Mouse (Mus musculus) liver, adult 2 months (tissue): ENCODE measurements around the gene Chit1. TPM values are rescaled to one million over a fixed set of nuclear protein-coding genes. Genes with fewer than 3 reads are reported as not detected.

Experiments used
- DNase-seq: peaks from one replicate; pipeline ENCODE4 v3.0.0-alpha.2; 2011; ENCODE audit warnings: low read depth, low spot score; ENCODE audit errors: extremely low read depth
- H3K27ac ChIP-seq: fragments of 200-500 bp; replicated peaks from 2 replicates; pipeline ENCODE4 v1.5.1; 2012; ENCODE audit warnings: low read depth, mild to moderate bottlenecking, control low read depth, inconsistent platforms, low read length; ENCODE audit not compliant: insufficient read depth
- H3K27me3 ChIP-seq: fragments of 200-500 bp; 2 replicates; pipeline ENCODE4 v1.6.1; 2012; ENCODE audit warnings: mild to moderate bottlenecking, moderate library complexity, low read length, inconsistent platforms; ENCODE audit not compliant: control insufficient read depth, insufficient read depth
- H3K36me3 ChIP-seq: fragments of 200-500 bp; 2 replicates; pipeline ENCODE4 v1.6.1; 2012; ENCODE audit warnings: low read length, inconsistent platforms; ENCODE audit not compliant: control insufficient read depth, insufficient read depth
- H3K4me1 ChIP-seq: fragments of 200-500 bp; 2 replicates; pipeline ENCODE4 v1.6.1; 2011; ENCODE audit warnings: low read length; ENCODE audit not compliant: control insufficient read depth, insufficient read depth
- H3K4me3 ChIP-seq: fragments of 200-500 bp; 2 replicates; pipeline ENCODE4 v1.5.1; 2011; ENCODE audit warnings: low read depth, mild to moderate bottlenecking, control low read depth, low read length, moderate library complexity; ENCODE audit not compliant: insufficient read depth
- H3K79me2 ChIP-seq: fragments of 200-500 bp; 2 replicates; pipeline ENCODE4 v1.6.1; 2012; ENCODE audit warnings: inconsistent platforms, mild to moderate bottlenecking, low read length, moderate library complexity; ENCODE audit not compliant: control insufficient read depth, insufficient read depth
- H3K9ac ChIP-seq: fragments of 200-500 bp; 2 replicates; pipeline ENCODE4 v1.6.1; 2012; ENCODE audit warnings: low read depth, mild to moderate bottlenecking, control low read depth, inconsistent platforms, low read length
- CTCF ChIP-seq: fragments of 200-500 bp; IDR thresholded peaks from 2 replicates; pipeline ENCODE4 v1.5.1; 2011; ENCODE audit warnings: low read depth, low read length, control low read depth
- POLR2A ChIP-seq: fragments of 200-500 bp; IDR thresholded peaks from 2 replicates; pipeline ENCODE4 v1.6.1; 2011; ENCODE audit warnings: low read length, control low read depth; ENCODE audit not compliant: insufficient read depth; ENCODE audit errors: extremely low read depth
- WGBS: fragments of 180-500 bp; shearing (Covaris S2); methylation state at CpG from one replicate; pipeline ENCODE4 v1.1.7; 2018; 5-methylcytosine and 5-hydroxymethylcytosine counted together
- polyA plus RNA-seq: library from polyadenylated mRNA; depleted of rRNA; stranded (reverse); fragments of >200 nt; gene quantifications from 2 replicates; pipeline ENCODE4 v1.2.3, GENCODE M21; 2012; rRNA removed
- total RNA-seq: library from RNA; depleted of rRNA; stranded (reverse); fragments of >200 nt; gene quantifications from 2 replicates; pipeline ENCODE4 v1.2.3, GENCODE M21; 2014; rRNA removed

Chit1 gene
- total and polyA plus RNA-seq, 2 experiments = not detected

- DNase-seq = no peak
Measured at GRCm38 (mm10) chr1:134195979-134196378, 84.9 kb downstream of the Chit1 start.

GRCm38 (mm10) chr1:134196386-134196785 lies 85.3 kb downstream of the Chit1 start:
- H3K9ac ChIP-seq = no peak overlapping the region
- H3K4me1 ChIP-seq = no peaks in the 10 kb centered on the region
- no peak overlapping the region for H3K4me3 ChIP-seq
- H3K79me2 ChIP-seq = no peaks in the 10 kb centered on the region
- no peaks in the 10 kb centered on the region for H3K27me3 ChIP-seq
- DNase-seq = peak; percentile 64
- WGBS = 47% methylated on average over 4 of the region's 4 CpGs
- TF ChIP-seq POLR2A (no peak), CTCF (peak; percentile 99)
- H3K36me3 ChIP-seq = no peaks in the 10 kb centered on the region
- no peak overlapping the region for H3K27ac ChIP-seq

More at GRCm38 (mm10) chr1:134195979-134196378, 84.9 kb downstream of the Chit1 start:
- Histone ChIP-seq H3K4me1 (no peaks in the 10 kb centered on the region), H3K27ac (no peak overlapping the region), H3K4me3 (peak overlapping the region; percentile 1; the same call in 1 of the 2 replicates), H3K79me2 (no peaks in the 10 kb centered on the region), H3K27me3 (no peaks in the 10 kb centered on the region), H3K9ac (no peak overlapping the region), H3K36me3 (no peaks in the 10 kb centered on the region)
- TF ChIP-seq CTCF (0 out of 2 replicates have a peak, but pooled peaks have one; percentile 0), POLR2A (no peak)
- WGBS = 77% methylated on average over 4 of the region's 4 CpGs

- Histone ChIP-seq H3K4me3 (no peak overlapping the region), H3K9ac (no peak overlapping the region), H3K27ac (no peak overlapping the region), H3K4me1 (no peaks in the 10 kb centered on the region), H3K27me3 (no peaks in the 10 kb centered on the region), H3K36me3 (no peaks in the 10 kb centered on the region), H3K79me2 (no peaks in the 10 kb centered on the region)
- TF ChIP-seq POLR2A (no peak), CTCF (peak; percentile 2; the same call in 1 of the 2 replicates)
- no peak for DNase-seq
- WGBS = 83% methylated on average over 15 of the region's 15 CpGs
Measured at GRCm38 (mm10) chr1:134197325-134197982, 86.4 kb downstream of the Chit1 start.

GRCm38 (mm10) chr1:134198197-134198995 lies 87.4 kb downstream of the Chit1 start:
- 53% methylated on average over 12 of the region's 12 CpGs for WGBS
- Histone ChIP-seq H3K27ac (no peak overlapping the region), H3K9ac (no peak overlapping the region), H3K79me2 (no peaks in the 10 kb centered on the region), H3K36me3 (no peaks in the 10 kb centered on the region), H3K27me3 (no peaks in the 10 kb centered on the region), H3K4me3 (no peak overlapping the region), H3K4me1 (no peaks in the 10 kb centered on the region)
- no peak for DNase-seq
- no peak for TF ChIP-seq POLR2A
- TF ChIP-seq CTCF = no peak

DNA sequence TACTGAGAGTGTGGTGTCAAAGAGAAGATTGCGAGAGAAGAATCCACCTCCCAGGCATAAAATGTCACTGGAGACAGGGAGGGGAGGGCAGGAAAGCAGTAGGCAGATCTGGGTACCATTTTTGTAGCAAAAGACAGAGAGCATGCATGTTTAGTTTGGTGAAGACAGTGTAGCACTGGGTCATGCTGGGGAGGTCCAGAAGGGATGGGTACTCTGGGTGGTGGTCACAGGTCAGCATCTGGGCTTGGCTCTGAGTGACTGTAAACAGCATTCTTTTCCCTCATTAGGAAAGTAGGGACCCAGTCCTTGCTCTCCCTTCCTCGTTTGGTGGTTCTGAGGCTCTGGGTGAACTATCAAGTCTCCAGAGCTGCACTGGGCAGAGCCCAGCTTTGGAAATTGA lies 89.4 kb downstream of the Chit1 start:
- no peaks in the 10 kb centered on the region for H3K36me3 ChIP-seq
- no peak overlapping the region for H3K4me3 ChIP-seq
- H3K27me3 ChIP-seq = no peaks in the 10 kb centered on the region
- no peaks in the 10 kb centered on the region for H3K79me2 ChIP-seq
- no peak overlapping the region for H3K9ac ChIP-seq
- WGBS = 72% methylated on average over 2 of the region's 2 CpGs
- no peaks in the 10 kb centered on the region for H3K4me1 ChIP-seq
- no peak for DNase-seq
- no peak overlapping the region for H3K27ac ChIP-seq
- TF ChIP-seq POLR2A (no peak), CTCF (no peak)

Other genes starting within 250 kb of the Chit1 start
- gene Optc, start 203.2 kb upstream of the Chit1 start, total RNA-seq = not detected in 2 replicates
- not detected in 2 replicates for gene Optc, start 203.2 kb upstream of the Chit1 start, polyA plus RNA-seq
- 6.6 and 9.3 TPM in 2 replicates for gene Prelp, start 189.8 kb upstream of the Chit1 start, total RNA-seq
- gene Prelp, start 189.8 kb upstream of the Chit1 start, polyA plus RNA-seq = 23.8 and 27.2 TPM in 2 replicates
- 0.46 and 0.54 TPM in 2 replicates for gene Fmod, start 74.0 kb upstream of the Chit1 start, total RNA-seq
- gene Fmod, start 74.0 kb upstream of the Chit1 start, polyA plus RNA-seq = 0.99 and 1.6 TPM in 2 replicates
- 7.0 and 10.1 TPM in 2 replicates for gene Btg2, start 32.1 kb upstream of the Chit1 start, total RNA-seq
- 5.6 and 6.9 TPM in 2 replicates for gene Btg2, start 32.1 kb upstream of the Chit1 start, polyA plus RNA-seq
- 0.09 and 0.27 TPM in 2 replicates for gene Chil1, start 70.9 kb downstream of the Chit1 start, total RNA-seq
- gene Chil1, start 70.9 kb downstream of the Chit1 start, polyA plus RNA-seq = 0.30 and 0.34 TPM in 2 replicates
- gene Mybph, start 82.2 kb downstream of the Chit1 start, total RNA-seq = not detected in 2 replicates
- gene Mybph, start 82.2 kb downstream of the Chit1 start, polyA plus RNA-seq = not detected in 2 replicates
- 3.2 and 6.6 TPM in 2 replicates for gene Adora1, start 124.2 kb downstream of the Chit1 start, total RNA-seq
- 17.0 and 27.2 TPM in 2 replicates for gene Adora1, start 124.2 kb downstream of the Chit1 start, polyA plus RNA-seq
- gene Myog, start 178.7 kb downstream of the Chit1 start, total RNA-seq = not detected in 2 replicates
- gene Myog, start 178.7 kb downstream of the Chit1 start, polyA plus RNA-seq = not detected in 2 replicates
- 0.46 and 0.67 TPM in 2 replicates for gene Ppfia4, start 221.7 kb downstream of the Chit1 start, total RNA-seq
- 0.78 and 1.4 TPM in 2 replicates for gene Ppfia4, start 221.7 kb downstream of the Chit1 start, polyA plus RNA-seq